Mouse (Mus musculus) frontal cortex, postnatal 25 days (tissue): ENCODE measurements around the gene Pprc1.

ENCODE experiments used
- DNase-seq, 2 experiments: peaks; one replicate each; pipeline ENCODE4 v3.0.0; 2022; ENCODE audit warnings: low spot score in 2 of 2

Gene Pprc1

GRCm38 (mm10) chr19:46044271-46044992, at the start of gene Pprc1:
Pprc1 (plus strand) TSS chr19:46044886.
- peak in 1 of 2 experiments; percentile 39 for DNase-seq

GRCm38 (mm10) chr19:45997365-45997764, 47.3 kb upstream of the Pprc1 start:
- DNase-seq: no peak

- peak; percentile 81 to 85 for DNase-seq
These were observed 46.6 kb upstream of the Pprc1 start, which contains the start of gene Armh3 for GRCm38 (mm10) chr19:45997785-45998693. Armh3 (minus strand) TSS chr19:45998488.

GRCm38 (mm10) chr19:45998694-45999217, 45.9 kb upstream of the Pprc1 start:
- DNase-seq: no peak

- no peak for DNase-seq
These were observed 45.3 kb upstream of the Pprc1 start for GRCm38 (mm10) chr19:45999378-45999777.

- no peak for DNase-seq
These were observed 42.4 kb upstream of the Pprc1 start for GRCm38 (mm10) chr19:46002279-46002678.

GRCm38 (mm10) chr19:46003371-46004226, 41.1 kb upstream of the Pprc1 start, which contains the start of gene Hps6:
Hps6 (plus strand) TSS chr19:46003508.
- peak; percentile 22 to 39 for DNase-seq

GRCm38 (mm10) chr19:46004814-46005466, 39.7 kb upstream of the Pprc1 start:
- DNase-seq: no peak

GRCm38 (mm10) chr19:46005680-46006079, 39.0 kb upstream of the Pprc1 start:
- DNase-seq: no peak

GRCm38 (mm10) chr19:46014572-46015178, 30.0 kb upstream of the Pprc1 start:
- peak; percentile 86 for DNase-seq

GRCm38 (mm10) chr19:46016023-46016422, 28.7 kb upstream of the Pprc1 start:
- DNase-seq: no peak

GRCm38 (mm10) chr19:46024959-46025358, 19.7 kb upstream of the Pprc1 start:
- DNase-seq: no peak

- no peak for DNase-seq
These were observed 18.1 kb upstream of the Pprc1 start for GRCm38 (mm10) chr19:46026567-46026966.

- DNase-seq: no peak
These were observed 15.9 kb upstream of the Pprc1 start for GRCm38 (mm10) chr19:46028747-46029320.

- DNase-seq: no peak
These were observed 15.0 kb upstream of the Pprc1 start for GRCm38 (mm10) chr19:46029652-46030051.

- DNase-seq: no peak
These were observed 14.3 kb upstream of the Pprc1 start for GRCm38 (mm10) chr19:46030196-46030983.

GRCm38 (mm10) chr19:46031689-46032432, 12.8 kb upstream of the Pprc1 start:
- no peak for DNase-seq

GRCm38 (mm10) chr19:46032731-46033510, 11.8 kb upstream of the Pprc1 start:
- no peak for DNase-seq
